Mouse (Mus musculus): Measurements from ENCODE around the gene Klhdc2. TPM values are rescaled to one million over a fixed set of nuclear protein-coding genes. Genes with fewer than 3 reads are reported as not detected.
A peak's percentile ranks its signal among the peaks of the same experiment; 100 is the strongest.

Klhdc2 gene
- total RNA-seq, 4 experiments from 2014 or later = 121 to 127 (median 123) TPM

DNA sequence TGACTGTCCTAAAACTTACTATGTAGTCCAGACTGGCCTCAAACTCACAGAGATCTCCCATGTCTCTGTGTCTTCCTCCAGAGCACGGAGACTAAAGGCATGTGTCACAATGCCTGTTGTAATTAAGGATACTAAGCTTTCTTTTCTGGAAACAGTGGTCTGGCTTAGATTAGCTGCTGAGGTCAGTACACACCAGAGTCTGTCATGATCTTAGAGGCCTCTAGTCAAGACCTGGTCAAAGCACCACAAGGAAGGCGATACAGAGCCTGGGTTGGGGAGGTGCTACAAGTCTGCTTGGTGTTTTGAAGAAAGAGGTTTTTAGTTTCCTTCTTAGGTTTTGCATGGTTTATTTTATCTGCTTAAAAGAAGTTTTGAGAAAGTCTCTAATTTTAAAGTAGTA is 3.9 kb downstream of the Klhdc2 start:
- no peak for DNase-seq (ENCODE audit: low spot score in 2 of 2)

DNA sequence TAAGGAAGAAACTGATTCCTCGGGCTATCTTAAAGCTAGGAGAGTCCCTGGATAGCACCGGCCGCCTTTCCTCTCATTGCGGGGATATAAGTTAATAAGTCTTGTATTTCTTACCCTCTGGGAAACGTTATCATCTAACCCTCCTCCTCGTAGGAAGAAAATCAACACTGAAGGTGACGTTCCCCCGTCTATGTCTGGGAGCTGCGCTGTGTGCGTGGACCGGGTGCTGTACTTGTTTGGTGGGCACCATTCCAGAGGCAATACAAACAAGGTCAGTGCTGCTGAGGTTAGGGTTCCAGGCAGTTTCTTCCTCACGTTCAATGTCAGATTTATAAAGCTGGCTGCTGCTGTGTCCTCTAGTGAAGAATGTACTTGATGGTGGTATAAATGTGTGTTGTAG is 5.7 kb downstream of the Klhdc2 start:
- DNase-seq (ENCODE audit: low spot score in 2 of 2) = no peak

DNA sequence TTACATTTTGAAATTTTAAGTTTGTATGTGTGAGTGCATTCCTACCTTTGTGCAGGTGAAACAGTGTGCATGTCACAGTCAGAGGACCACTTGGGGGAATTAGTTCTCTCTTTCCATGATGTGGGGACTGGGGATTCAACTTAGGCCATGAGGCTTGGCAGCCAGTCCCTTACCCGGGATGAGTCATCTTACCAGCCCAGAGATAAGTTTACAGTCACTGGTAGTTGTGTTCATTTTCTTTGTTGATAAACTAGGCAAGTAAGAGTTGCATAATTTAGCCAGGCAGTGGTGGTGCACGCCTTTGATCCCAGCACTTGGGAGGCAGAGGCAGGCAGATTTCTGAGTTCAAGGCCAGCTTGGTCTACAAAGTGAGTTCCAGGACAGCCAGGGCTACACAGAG is 7.6 kb downstream of the Klhdc2 start:
- DNase-seq (ENCODE audit: low spot score in 2 of 2) = no peak

DNA sequence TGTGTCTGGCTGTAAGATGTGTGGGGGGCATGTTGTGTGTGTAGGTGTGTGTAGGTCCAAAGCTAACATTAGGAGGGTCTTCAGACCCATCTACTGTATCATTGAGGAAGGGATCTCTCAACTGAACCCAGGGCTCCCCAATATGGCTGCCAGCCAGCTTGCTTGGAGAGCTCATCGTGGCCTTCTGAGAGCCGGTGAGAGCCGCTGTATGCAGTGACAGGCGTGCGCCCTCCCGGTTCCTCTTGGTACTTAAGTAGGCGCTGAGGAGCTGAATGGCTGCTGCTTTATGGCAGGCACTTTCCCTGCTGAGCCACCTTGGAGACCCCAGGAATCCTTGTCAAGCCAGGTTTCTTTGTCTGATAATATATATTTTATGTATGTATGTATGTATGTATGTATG is 9.9 kb downstream of the Klhdc2 start:
- no peak for DNase-seq (ENCODE audit: low spot score in 2 of 2)

DNA sequence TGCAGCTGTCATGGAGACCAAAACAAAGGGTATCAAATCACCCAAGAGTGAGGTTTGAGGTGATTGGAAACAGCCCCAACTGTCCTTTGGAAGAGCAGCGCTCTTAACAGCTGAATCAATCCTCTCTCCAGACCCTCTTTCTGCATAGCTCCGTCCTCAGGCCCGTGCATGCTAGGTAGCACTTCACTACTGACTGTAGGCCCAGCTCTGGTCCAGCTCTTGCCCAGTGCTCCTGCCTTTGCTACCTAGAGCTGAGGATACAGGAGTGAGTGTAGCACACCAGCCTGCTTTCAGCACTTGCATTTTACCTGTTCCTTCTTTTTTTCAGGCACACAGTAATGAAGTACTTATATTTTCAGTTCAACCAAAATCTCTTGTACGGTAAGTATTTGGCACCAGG is 13.2 kb downstream of the Klhdc2 start:
- DNase-seq (ENCODE audit: low spot score in 2 of 2) = no peak

DNA sequence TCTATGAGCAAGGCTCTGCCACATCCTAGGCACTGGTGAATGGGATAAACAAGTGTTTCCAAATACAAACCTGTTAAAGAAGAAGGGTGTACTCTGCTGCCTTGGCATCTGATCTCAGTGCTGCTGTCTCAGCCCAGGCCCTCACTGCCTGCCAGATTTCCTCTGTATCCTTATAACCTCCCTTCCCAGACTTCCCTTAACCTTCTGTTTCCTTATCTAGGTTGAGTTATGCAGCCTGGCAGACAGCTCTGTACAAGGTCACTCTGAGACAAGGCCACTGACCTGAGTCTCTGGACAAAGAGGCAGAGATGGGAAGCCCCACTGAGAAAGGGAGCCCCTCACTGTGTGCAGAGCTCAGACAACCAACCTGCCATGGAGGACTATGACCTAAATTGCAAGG is 21.9 kb downstream of the Klhdc2 start:
- DNase-seq (ENCODE audit: low spot score in 2 of 2) = no peak

DNA sequence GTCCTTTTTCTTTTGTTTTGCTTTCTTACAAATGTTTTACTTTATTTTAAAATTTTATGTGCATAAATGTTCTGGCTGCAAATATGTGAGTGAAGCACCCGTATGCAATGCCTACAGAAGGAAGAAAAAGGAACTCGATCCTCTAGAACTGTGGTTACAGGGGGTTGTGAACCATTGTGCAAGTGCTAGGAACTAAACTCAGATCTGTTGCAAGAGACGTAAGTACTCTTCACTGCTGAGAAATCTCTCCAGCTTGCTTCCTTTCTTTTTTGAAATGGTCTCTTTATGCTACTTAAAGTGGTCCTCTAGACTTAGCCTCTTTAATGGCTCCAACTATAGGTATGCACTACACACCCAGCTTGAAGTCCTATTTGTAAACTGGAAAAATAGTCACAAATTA is 34.7 kb downstream of the Klhdc2 start:
- DNase-seq (ENCODE audit: low spot score in 2 of 2) = no peak

DNA sequence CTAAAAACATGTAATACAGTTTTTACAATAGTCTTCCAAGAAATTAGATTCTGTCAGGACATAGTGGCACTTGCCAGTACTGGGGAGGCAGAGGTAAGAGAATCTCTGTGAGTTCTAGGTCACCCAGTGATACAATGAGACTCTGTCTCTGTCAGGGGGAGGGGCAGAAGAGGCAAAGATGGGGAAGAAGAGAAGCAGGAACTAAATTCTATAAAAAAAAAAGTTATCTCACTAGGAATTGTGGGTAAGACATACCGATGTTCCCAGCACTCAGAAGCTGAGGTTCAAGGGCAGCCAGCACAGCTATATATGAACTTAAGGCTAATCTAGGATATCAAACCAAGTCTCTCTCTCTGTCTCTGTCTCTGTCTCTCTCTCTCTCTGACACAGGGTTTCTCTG is 35.7 kb downstream of the Klhdc2 start:
- no peak for DNase-seq (ENCODE audit: low spot score in 2 of 2)

DNA sequence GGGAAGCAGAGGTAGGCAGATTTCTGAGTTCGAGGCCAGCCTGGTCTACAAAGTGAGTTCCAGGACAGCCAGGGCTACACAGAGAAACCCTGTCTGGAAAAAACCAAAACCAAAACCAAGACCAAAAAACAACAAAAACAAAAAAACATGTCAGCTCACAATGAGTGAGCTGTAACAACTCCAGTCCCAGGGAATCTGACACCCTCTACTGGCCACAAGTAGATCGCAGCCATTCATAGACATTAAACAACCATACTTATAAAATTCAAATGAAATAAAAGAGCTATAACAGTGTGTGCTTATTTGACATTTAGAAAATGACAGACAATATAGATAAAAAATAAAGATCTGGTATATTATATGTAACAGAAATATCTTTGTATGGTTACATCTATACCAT is 37.1 kb downstream of the Klhdc2 start:
- DNase-seq (ENCODE audit: low spot score in 2 of 2) = no peak

DNA sequence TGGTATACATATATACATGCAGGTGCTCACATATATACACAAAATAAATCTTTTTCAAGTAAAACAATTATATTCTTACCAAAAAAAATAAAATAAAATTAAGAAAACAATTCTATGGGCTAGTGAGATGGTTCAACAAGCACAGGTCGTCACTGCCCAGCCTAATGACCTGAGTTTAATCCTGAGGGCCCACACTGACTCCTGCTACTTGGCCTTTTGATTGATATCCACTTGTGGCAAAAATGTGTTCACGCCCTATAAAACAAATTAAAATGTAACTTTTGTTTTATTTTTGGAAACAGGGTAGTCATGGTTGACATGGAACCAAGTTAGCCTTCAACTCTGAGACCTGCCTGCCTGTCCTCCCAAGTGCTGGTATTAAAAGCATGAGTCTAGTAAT is 53.4 kb downstream of the Klhdc2 start:
- DNase-seq (ENCODE audit: low spot score in 2 of 2) = no peak

DNA sequence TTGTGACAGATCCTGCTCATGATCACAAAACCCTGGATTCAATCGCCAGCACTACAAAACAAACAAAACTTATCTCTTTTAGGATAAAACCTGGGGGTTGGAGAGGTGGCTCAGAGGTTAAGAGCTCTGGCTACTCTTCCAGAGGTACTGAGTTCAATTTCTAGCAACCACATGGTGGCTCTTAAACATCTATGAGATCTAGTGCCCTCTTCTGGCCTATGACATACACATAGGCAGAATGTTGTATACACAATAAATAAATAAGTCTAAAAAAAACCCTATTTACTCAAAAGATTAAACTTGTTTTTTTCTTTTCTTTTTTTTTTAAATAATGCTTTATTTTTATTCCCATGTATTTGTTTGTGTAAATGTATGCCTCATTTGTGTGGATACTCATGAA is 55.2 kb downstream of the Klhdc2 start:
- DNase-seq (ENCODE audit: low spot score in 2 of 2) = no peak

DNA sequence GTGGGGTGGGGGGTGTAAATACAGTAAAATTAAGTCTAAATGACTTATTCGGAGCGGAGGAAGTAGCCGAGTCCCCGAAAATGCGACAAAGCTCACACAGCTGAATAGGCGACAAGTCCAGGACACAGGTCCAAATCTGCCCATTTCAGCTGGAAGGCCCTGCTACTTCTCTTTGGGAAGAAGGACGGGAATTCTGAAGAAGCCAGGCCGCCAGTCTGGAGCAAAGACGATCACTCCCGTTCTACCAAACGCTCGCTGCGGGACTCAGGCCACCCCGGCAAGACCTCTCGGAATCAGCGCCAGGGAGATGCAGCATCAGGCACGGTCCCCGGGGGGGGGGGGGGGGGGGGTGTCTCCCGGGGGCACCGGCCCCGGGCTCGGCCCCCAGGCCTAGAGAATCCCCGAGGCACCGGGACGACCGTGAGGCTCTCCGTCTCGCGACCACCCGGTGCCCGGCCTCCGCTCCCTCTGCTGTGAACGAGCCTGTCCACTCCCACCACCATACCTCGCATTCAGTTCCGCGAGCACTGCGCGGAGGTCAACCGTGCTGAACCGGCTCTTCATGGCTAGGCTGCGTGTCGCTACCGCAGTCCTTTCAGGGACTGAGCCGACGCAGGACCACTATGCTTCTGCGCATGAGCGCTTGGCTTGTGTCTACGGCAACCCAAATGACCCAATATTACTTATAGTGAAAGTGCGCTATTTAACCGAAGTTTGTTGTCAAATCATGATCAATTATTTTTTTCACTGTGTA is 60.2 kb downstream of the Klhdc2 start, which contains the start of gene Nemf:
Gene Nemf, minus strand, starts transcription at position 620 of the 754 bp plus-strand sequence.
- DNase-seq (ENCODE audit: low spot score in 2 of 2) = peak; percentile 68 to 89

DNA sequence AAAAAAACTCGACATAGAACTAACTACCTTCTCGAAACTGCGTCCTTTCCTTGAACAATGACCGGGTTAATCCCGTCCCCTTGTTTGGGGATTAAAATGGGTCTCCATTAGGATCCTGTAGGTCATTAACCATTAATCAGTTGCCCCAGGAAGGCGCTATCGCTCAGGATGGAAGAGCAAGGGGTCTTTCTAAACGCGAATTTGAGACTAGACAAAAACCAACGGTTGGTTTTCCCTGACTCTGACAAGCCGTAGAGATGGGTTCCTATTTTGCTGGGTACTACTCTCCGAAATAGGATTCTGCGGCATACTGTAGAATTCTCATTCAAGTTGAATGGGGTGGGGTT is 60.8 kb downstream of the Klhdc2 start:
- no peak for DNase-seq (ENCODE audit: low spot score in 2 of 2)

Other genes starting within 250 kb of the Klhdc2 start
- gene Rps29, start 137.5 kb upstream of the Klhdc2 start, total RNA-seq (2022) = 1,000 to 10,000 TPM; 1,074 to 1,561 (median 1,323) TPM
- not detected for gene Lrr1, start 127.9 kb upstream of the Klhdc2 start, total RNA-seq (2022)
- gene Rpl36al, start 112.6 kb upstream of the Klhdc2 start, total RNA-seq (2022) = 100 to 1,000 TPM; 153 to 207 (median 179) TPM
- 10 to 100 TPM; 26.7 to 28.9 (median 27.3) TPM for gene Mgat2, start 112.5 kb upstream of the Klhdc2 start, total RNA-seq (2022)
- gene Gm49383, start 99.6 kb upstream of the Klhdc2 start, total RNA-seq (2022) = 1 to 10 TPM; 6.2 to 8.3 (median 7.0) TPM
- gene Dnaaf2, start 98.3 kb upstream of the Klhdc2 start, total RNA-seq (2022) = 1 to 10 TPM; 1.0 to 1.9 (median 1.4) TPM
- gene Gm49384, start 92.4 kb upstream of the Klhdc2 start, total RNA-seq (2022) = 1 to 10 TPM; 2.5 to 5.0 (median 3.8) TPM
- 1 to 10 TPM in 1 of 4 experiments, under 1 TPM in 3; 0.71 to 1.0 (median 0.80) TPM for gene Pole2, start 68.5 kb upstream of the Klhdc2 start, total RNA-seq (2022)
- 10 to 100 TPM; 16.0 to 24.5 (median 17.5) TPM for gene Klhdc1, start 55.5 kb upstream of the Klhdc2 start, total RNA-seq (2022)
- 10 to 100 TPM; 47.0 to 54.0 (median 50.5) TPM for gene Nemf, start 60.5 kb downstream of the Klhdc2 start, total RNA-seq (2022)
- 10 to 100 TPM; 38.7 to 56.0 (median 49.2) TPM for gene Arf6, start 75.5 kb downstream of the Klhdc2 start, total RNA-seq (2022)
- gene Gm9887, start 75.8 kb downstream of the Klhdc2 start, total RNA-seq (2022) = 1 to 10 TPM in 1 of 4 experiments, under 1 TPM in 1, not detected in 2; 0.98 to 1.9 TPM